In genomic region chr14:19383741-19384140, GRCm38 (mm10) we compare ENCODE assay signal across 6 mouse cellular contexts. TPM values are rescaled to one million over a fixed set of nuclear protein-coding genes. Genes with fewer than 3 reads are reported as not detected.
"Had no signal": no experiment of that assay in that cellular context is flagged by ENCODE, and none has a peak within 500 bp of the region (broad histone marks: within the 10 kb centered on the region; RNA-seq: fewer than 3 reads in every experiment).

No protein-coding gene starts in this region.

RNA-seq across cellular contexts. Expression of gene Gm21738, which starts 35.0 kb away (rescaled TPM):
- polyA plus RNA-seq: spleen, adult 2 months; stomach, embryonic 16.5 days; testis, adult 2 months; thymus, adult 2 months; thymus, postnatal 0 days; urinary bladder, adult 2 months had no signal
